Comparison of ENCODE assay signal across 17 mouse cellular contexts in genomic region chr1:96433057-96433456, GRCm38 (mm10).
"Had no signal": no experiment of that assay in that cellular context is flagged by ENCODE, and none has a peak within 500 bp of the region (broad histone marks: within the 10 kb centered on the region; RNA-seq: fewer than 3 reads in every experiment).

No protein-coding gene starts in this region.

- ATAC-seq: liver, embryonic 12.5 days; liver, postnatal 0 days; lung, postnatal 0 days; midbrain, embryonic 13.5 days; midbrain, embryonic 15.5 days; midbrain, embryonic 16.5 days had no signal

- DNase-seq: left cerebral cortex, postnatal 4 days; liver; liver, embryonic 13.5 days; liver, postnatal 0 days; lung, adult 18-20 months; lung, adult 2 months; lung, embryonic 14.5 days; lung, postnatal 10 days; lung, postnatal 14 days; lung, postnatal 36 days; lung, postnatal 4 days; midbrain, embryonic 14.5 days had no signal
